Comparison of ENCODE assay signal across 7 mouse cellular contexts in the genomic region with DNA sequence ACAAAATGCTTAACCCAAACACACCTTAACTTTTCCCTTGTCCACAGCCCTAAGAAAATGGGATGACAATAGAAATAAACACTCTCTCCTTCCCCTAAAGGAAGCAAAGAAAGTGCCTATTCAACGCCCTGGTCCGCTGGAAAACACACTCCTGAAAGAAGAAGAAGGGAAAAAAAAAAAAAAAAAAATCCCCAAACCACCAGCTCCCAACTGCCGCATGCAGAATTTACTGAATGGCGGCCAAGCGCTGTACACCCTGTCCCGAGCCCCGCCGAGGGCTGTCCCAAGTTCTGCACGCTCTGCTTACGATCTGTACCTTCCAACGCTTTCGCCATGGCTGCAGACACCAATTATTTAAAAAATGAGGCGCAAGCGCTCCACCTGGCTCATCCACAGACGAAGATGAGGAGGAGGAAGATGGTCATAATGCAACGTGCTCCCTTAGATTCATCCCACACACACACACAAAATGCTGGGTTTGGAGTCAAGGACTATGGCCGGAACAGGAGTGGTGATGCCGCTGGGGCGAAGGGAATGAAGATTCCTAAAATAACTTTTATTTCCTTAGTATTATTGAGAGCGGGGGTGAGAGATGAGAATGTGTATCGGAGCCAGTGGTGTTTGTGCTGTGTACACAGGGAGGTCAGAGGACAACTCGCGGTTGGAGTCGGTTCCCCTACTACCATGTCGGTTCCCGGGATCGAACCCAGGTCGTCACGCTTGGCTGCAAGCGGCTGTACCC. TPM values are rescaled to one million over a fixed set of nuclear protein-coding genes. Genes with fewer than 3 reads are reported as not detected.
DNase-seq lines count a peak whose midpoint lies in the region; ATAC-seq and TF ChIP-seq lines count a peak whose summit lies in the region.

No protein-coding gene starts in this region.

- peak overlapping the region; percentile 57 for H3K9ac ChIP-seq in CH12.LX (ENCODE audit: insufficient read depth, low read depth)
- peak overlapping the region; percentile 79 for H3K9ac ChIP-seq in embryonic facial prominence, embryonic 14.5 days (ENCODE audit: low read depth, low read length)

- TF ChIP-seq CTCF in CH12.LX (conservative IDR thresholded peaks at IDR 0.05 in 1 of 2, IDR thresholded peaks at IDR 0.05 in 1 of 2; ENCODE audit: low read depth in 2 of 2, low read length in 2 of 2): no peak

- H3K27ac ChIP-seq in CH12.LX (ENCODE audit: insufficient read depth, low read depth): no peak overlapping the region; the same call in 1 of the 2 replicates
- H3K27ac ChIP-seq in embryonic facial prominence, embryonic 14.5 days (replicated peaks; ENCODE audit: low read depth, low read length): peak overlapping the region; percentile 82; the same call in 1 of the 2 replicates

- peak overlapping the region; percentile 84 for H3K4me2 ChIP-seq in CH12.LX (ENCODE audit: insufficient read depth, low read depth, poor library complexity, severe bottlenecking)
- peak overlapping the region; percentile 80 for H3K4me2 ChIP-seq in embryonic facial prominence, embryonic 14.5 days (ENCODE audit: low read depth, low read length)

- 5% methylated on average over 30 of the region's 30 CpGs for WGBS in embryonic facial prominence, embryonic 14.5 days

- H3K36me3 ChIP-seq in CH12.LX (replicated peaks in 1 of 2; ENCODE audit: control insufficient read depth in 1 of 2, insufficient read depth in 1 of 2, low read length in 1 of 2): peaks cover 0 to 12% of the 10 kb centered on the region in 2 experiments
- H3K36me3 ChIP-seq in embryonic facial prominence, embryonic 14.5 days (ENCODE audit: control insufficient read depth, insufficient read depth, low read length): no peaks in the 10 kb centered on the region

- peak overlapping the region; percentile 84 to 89 (median 84) for H3K4me3 ChIP-seq in CH12.LX (replicated peaks in 1 of 3; ENCODE audit: low read depth in 2 of 3, low read length in 2 of 3, poor library complexity in 1 of 3)
- H3K4me3 ChIP-seq in embryonic facial prominence, embryonic 14.5 days (ENCODE audit: low read depth, low read length): peak overlapping the region; percentile 90

- peaks cover 7% of the 10 kb centered on the region; the same call in 1 of the 2 replicates for H3K79me2 ChIP-seq in CH12.LX (replicated peaks; ENCODE audit: control insufficient read depth, extremely low read depth, insufficient read depth, poor library complexity, severe bottlenecking)

- peaks cover 5 to 33% of the 10 kb centered on the region in 2 experiments for H3K4me1 ChIP-seq in CH12.LX (ENCODE audit: control insufficient read depth in 1 of 2, insufficient read depth in 2 of 2)
- peaks cover 4% of the 10 kb centered on the region; the same call in 1 of the 2 replicates for H3K4me1 ChIP-seq in embryonic facial prominence, embryonic 14.5 days (ENCODE audit: control insufficient read depth, insufficient read depth, low read length)

- dilution Hi-C loops in CH12.LX (cut with MboI; ENCODE audit: extremely low pct_ligation_motif_present, extremely low pct_unique_long_range_greater_than_20kb, low sequenced_read_pairs): no loop called here

- no peak for DNase-seq in CH12.LX (ENCODE audit: extremely low read depth)
- DNase-seq in adipocyte (ENCODE audit: low spot score): peak; percentile 69
- peak; percentile 29 for DNase-seq in embryonic facial prominence, embryonic 14.5 days (ENCODE audit: low spot score)
- DNase-seq in heart, postnatal 10 days: peak; percentile 24 to 52
- DNase-seq in layer of hippocampus, adult 9-11 months: peak; percentile 18
- DNase-seq in lung, postnatal 10 days: peak; percentile 49
- peak; percentile 36 for DNase-seq in right cerebral cortex, postnatal 4 days

- no peak for TF ChIP-seq RAD21 in CH12.LX (IDR thresholded peaks at IDR 0.05; ENCODE audit: low read depth, low read length)

- no peaks in the 10 kb centered on the region for H3K27me3 ChIP-seq in CH12.LX (replicated peaks)
- no peaks in the 10 kb centered on the region for H3K27me3 ChIP-seq in embryonic facial prominence, embryonic 14.5 days (replicated peaks; ENCODE audit: control insufficient read depth, insufficient read depth, low read length)

- intact Hi-C loops in heart, postnatal 10 days (cut with DNase I): loop anchor here (2.0 kb wide), 1 partner anchor 40 kb away; no protein-coding TSS in a partner anchor

- in situ Hi-C loops in CH12.LX (cut with MboI; ENCODE audit: low pct_ligation_motif_present, low pct_unique_long_range_greater_than_20kb, low sequenced_read_pairs): no loop called here

- TF ChIP-seq POLR2A in CH12.LX (IDR thresholded peaks at IDR 0.05; ENCODE audit: low read depth, low read length): no peak

- 0 out of 2 replicates have a peak, but pooled peaks have one; percentile 23 for TF ChIP-seq EP300 in CH12.LX (IDR thresholded peaks at IDR 0.05; ENCODE audit: low read length)

- ATAC-seq in embryonic facial prominence, embryonic 14.5 days (ENCODE audit: low read depth): no peak

- H3K9me3 ChIP-seq in CH12.LX (replicated peaks; ENCODE audit: low read length): peaks cover 3% of the 10 kb centered on the region
- H3K9me3 ChIP-seq in embryonic facial prominence, embryonic 14.5 days (ENCODE audit: control insufficient read depth, low read length): no peaks in the 10 kb centered on the region

TF ChIP-seq in CH12.LX, 34 proteins besides CTCF, POLR2A, EP300 and RAD21:
- TF ChIP-seq ZNF384 (IDR thresholded peaks at IDR 0.05; ENCODE audit: low read depth, low read length) (peak; percentile 59), MAX (IDR thresholded peaks at IDR 0.05; ENCODE audit: low read length) (peak; percentile 33; the same call in 1 of the 2 replicates), E2F4 (IDR thresholded peaks at IDR 0.05; ENCODE audit: insufficient replicate concordance, low read depth, low read length) (no peak), UBTF (IDR thresholded peaks at IDR 0.05; ENCODE audit: low read depth, low read length) (peak; percentile 26; the same call in 1 of the 2 replicates), RCOR1 (conservative IDR thresholded peaks at IDR 0.05; ENCODE audit: low read depth, low read length) (no peak), PAX5 (IDR thresholded peaks at IDR 0.05; ENCODE audit: low read length) (peak; percentile 61; the same call in 1 of the 2 replicates), MYC (IDR thresholded peaks at IDR 0.05; ENCODE audit: low read depth, low read length) (0 out of 2 replicates have a peak, but pooled peaks have one; percentile 11), MAZ (IDR thresholded peaks at IDR 0.05; ENCODE audit: low read depth, low read length) (0 out of 2 replicates have a peak, but pooled peaks have one; percentile 31), ELF1 (IDR thresholded peaks at IDR 0.05; ENCODE audit: low read depth, low read length) (no peak), IRF4 (IDR thresholded peaks at IDR 0.05; ENCODE audit: low read depth, low read length) (0 out of 2 replicates have a peak, but pooled peaks have one; percentile 3), SIN3A (IDR thresholded peaks at IDR 0.05; ENCODE audit: low read length) (peak; percentile 88), CHD2 (IDR thresholded peaks at IDR 0.05; ENCODE audit: low read length) (no peak)

RNA-seq across cellular contexts. Expression of gene Fkbp5, which starts 32.5 kb away (rescaled TPM):
- 14.4 and 17.5 TPM in 2 replicates for total RNA-seq in CH12.LX (2012; rRNA removed)
- total RNA-seq in CH12.LX (2014; rRNA removed): 21.5 and 22.6 TPM in 2 replicates
- 31.4 and 35.3 TPM in 2 replicates for polyA plus RNA-seq in CH12.LX (2012; ENCODE audit: insufficient read length, low read depth)
- 8.4 and 11.7 TPM in 2 replicates for polyA plus RNA-seq in embryonic facial prominence, embryonic 14.5 days (2014; fragmentation: Nextera tagmentation; extraction: Ambion mirVana)
- 10 to 100 TPM in 1 of 2 experiments, 1 to 10 TPM in 1; 9.8 to 52.9 TPM for total RNA-seq in heart, postnatal 10 days (2021)

RNA-seq across cellular contexts. Expression of gene Armc12, which starts 45.7 kb away (rescaled TPM):
- total RNA-seq in CH12.LX (2012; rRNA removed): not detected in 2 replicates
- not detected in 2 replicates for total RNA-seq in CH12.LX (2014; rRNA removed)
- not detected in 2 replicates for polyA plus RNA-seq in CH12.LX (2012; ENCODE audit: insufficient read length, low read depth)
- not detected in 2 replicates for polyA plus RNA-seq in embryonic facial prominence, embryonic 14.5 days (2014; fragmentation: Nextera tagmentation; extraction: Ambion mirVana)
- total RNA-seq in heart, postnatal 10 days (2021): not detected
